Mouse (Mus musculus) kidney, embryonic 16.5 days (tissue): ENCODE measurements at regions not wholly inside any gene's neighbourhood (a gene's known extent, or its start where the extent isn't known, plus 50 kb on each side); places are given as distances from the start of the nearest gene placed in this dataset.

ENCODE experiments used
- ATAC-seq: fragments of 200-750 bp; cut with Nextera tagmentation; 2 replicates; pipeline ENCODE4 v1.8.0; 2017; ENCODE audit warnings: moderate TSS enrichment; ENCODE audit not compliant: low FRiP score, low TSS enrichment
- H3K27ac ChIP-seq: fragments of 300-500 bp; sonication (generic); 2 replicates; pipeline ENCODE4 v1.5.1; 2014; ENCODE audit warnings: low read length
- H3K27me3 ChIP-seq: fragments of 300-500 bp; sonication (generic); 2 replicates; pipeline ENCODE4 v1.6.1; 2014; ENCODE audit warnings: low read length, control low read depth, mixed read lengths; ENCODE audit not compliant: insufficient read depth
- H3K36me3 ChIP-seq: fragments of 300-500 bp; sonication (generic); 2 replicates; pipeline ENCODE4 v1.6.1; 2014; ENCODE audit warnings: low read length, control low read depth, mixed read lengths; ENCODE audit not compliant: insufficient read depth
- H3K4me1 ChIP-seq: fragments of 300-500 bp; sonication (generic); 2 replicates; pipeline ENCODE4 v1.6.1; 2014; ENCODE audit warnings: low read length, control low read depth, mixed read lengths; ENCODE audit not compliant: insufficient read depth
- H3K4me2 ChIP-seq: fragments of 300-500 bp; sonication (generic); replicated peaks from 2 replicates; pipeline ENCODE4 v1.6.1; 2014; ENCODE audit warnings: low read depth, low read length
- H3K4me3 ChIP-seq: fragments of 300-500 bp; sonication (generic); 2 replicates; pipeline ENCODE4 v1.5.1; 2014; ENCODE audit warnings: mild to moderate bottlenecking, low read length
- H3K9ac ChIP-seq: fragments of 300-500 bp; sonication (generic); replicated peaks from 2 replicates; pipeline ENCODE4 v1.6.1; 2014; ENCODE audit warnings: low read length
- H3K9me3 ChIP-seq: fragments of 300-500 bp; sonication (generic); 2 replicates; pipeline ENCODE4 v1.6.1; 2016; ENCODE audit warnings: low read length, control low read depth
- WGBS: fragments of 180-500 bp; shearing (Covaris S2); extraction: QIAGEN DNeasy Blood & Tissue Kit; methylation state at CpG from one replicate; pipeline ENCODE4 v1.1.7; 2014; 5-methylcytosine and 5-hydroxymethylcytosine counted together

- 0 out of 2 replicates have a peak overlapping the region, but pooled peaks have one; percentile 25 for H3K27ac ChIP-seq
- no peaks in the 10 kb centered on the region for H3K27me3 ChIP-seq
- H3K4me3 ChIP-seq = no peak overlapping the region
- no peak overlapping the region for H3K4me2 ChIP-seq
- no peak for ATAC-seq
- 92% methylated on average over 6 of the region's 6 CpGs for WGBS
- no peaks in the 10 kb centered on the region for H3K36me3 ChIP-seq
- H3K9me3 ChIP-seq = no peaks in the 10 kb centered on the region
- H3K4me1 ChIP-seq = 0 out of 2 replicates have a peak, but pooled peaks cover 3% of the 10 kb centered on the region
- no peak overlapping the region for H3K9ac ChIP-seq
Observed at GRCm38 (mm10) chr12:58426758-58427157, 157.7 kb upstream of the Clec14a start.

- Histone ChIP-seq H3K4me1 (0 out of 2 replicates have a peak, but pooled peaks cover 3% of the 10 kb centered on the region), H3K4me3 (no peak overlapping the region), H3K4me2 (no peak overlapping the region), H3K9ac (no peak overlapping the region), H3K36me3 (no peaks in the 10 kb centered on the region), H3K27me3 (no peaks in the 10 kb centered on the region), H3K9me3 (no peaks in the 10 kb centered on the region), H3K27ac (peak overlapping the region; percentile 25; the same call in 1 of the 2 replicates)
- WGBS = 65% methylated on average over 4 of the region's 4 CpGs
- peak; percentile 71; the same call in 1 of the 2 replicates for ATAC-seq
Observed at GRCm38 (mm10) chr12:58425961-58426360, 156.9 kb upstream of the Clec14a start.

- Histone ChIP-seq H3K4me3 (no peak overlapping the region), H3K36me3 (no peaks in the 10 kb centered on the region), H3K9ac (no peak overlapping the region), H3K27me3 (no peaks in the 10 kb centered on the region), H3K4me2 (no peak overlapping the region), H3K9me3 (no peaks in the 10 kb centered on the region), H3K4me1 (0 out of 2 replicates have a peak, but pooled peaks cover 3% of the 10 kb centered on the region), H3K27ac (no peak overlapping the region)
- WGBS = 10% methylated on average over 1 of the region's 1 CpGs
- no peak; the same call in 1 of the 2 replicates for ATAC-seq
Observed at GRCm38 (mm10) chr12:58423581-58423980, 154.5 kb upstream of the Clec14a start.

- Histone ChIP-seq H3K9ac (no peak overlapping the region), H3K4me2 (no peak overlapping the region), H3K4me1 (no peaks in the 10 kb centered on the region), H3K27me3 (no peaks in the 10 kb centered on the region), H3K9me3 (no peaks in the 10 kb centered on the region), H3K36me3 (no peaks in the 10 kb centered on the region), H3K4me3 (no peak overlapping the region), H3K27ac (no peak overlapping the region)
- WGBS = 54% methylated on average over 3 of the region's 3 CpGs
- 0 out of 2 replicates have a peak, but pooled peaks have one; percentile 57 for ATAC-seq
Observed at GRCm38 (mm10) chr12:58401904-58402303, 132.8 kb upstream of the Clec14a start.

GRCm38 (mm10) chr12:58360258-58360657 lies 91.2 kb upstream of the Clec14a start:
- no peaks in the 10 kb centered on the region for H3K4me1 ChIP-seq
- H3K27ac ChIP-seq = no peak overlapping the region
- no peak overlapping the region for H3K4me3 ChIP-seq
- H3K9me3 ChIP-seq = no peaks in the 10 kb centered on the region
- WGBS = 67% methylated on average over 4 of the region's 4 CpGs
- H3K36me3 ChIP-seq = no peaks in the 10 kb centered on the region
- no peak overlapping the region for H3K9ac ChIP-seq
- H3K4me2 ChIP-seq = no peak overlapping the region
- no peaks in the 10 kb centered on the region for H3K27me3 ChIP-seq
- no peak for ATAC-seq

GRCm38 (mm10) chr12:58334163-58334562 lies 65.1 kb upstream of the Clec14a start:
- H3K4me1 ChIP-seq = no peaks in the 10 kb centered on the region
- no peak overlapping the region for H3K27ac ChIP-seq
- H3K36me3 ChIP-seq = no peaks in the 10 kb centered on the region
- no peaks in the 10 kb centered on the region for H3K9me3 ChIP-seq
- H3K9ac ChIP-seq = no peak overlapping the region
- no peak for ATAC-seq
- H3K4me2 ChIP-seq = no peak overlapping the region
- no peak overlapping the region for H3K4me3 ChIP-seq
- H3K27me3 ChIP-seq = no peaks in the 10 kb centered on the region

- no peak for ATAC-seq
- Histone ChIP-seq H3K36me3 (no peaks in the 10 kb centered on the region), H3K4me2 (no peak overlapping the region), H3K4me3 (no peak overlapping the region), H3K9me3 (no peaks in the 10 kb centered on the region), H3K27me3 (no peaks in the 10 kb centered on the region), H3K9ac (no peak overlapping the region), H3K4me1 (no peaks in the 10 kb centered on the region), H3K27ac (no peak overlapping the region)
- 72% methylated on average over 2 of the region's 2 CpGs for WGBS
Observed at GRCm38 (mm10) chr12:58329913-58330312, 60.8 kb upstream of the Clec14a start.

- Histone ChIP-seq H3K4me1 (no peaks in the 10 kb centered on the region), H3K4me3 (no peak overlapping the region), H3K36me3 (no peaks in the 10 kb centered on the region), H3K9ac (no peak overlapping the region), H3K4me2 (no peak overlapping the region), H3K27ac (no peak overlapping the region), H3K27me3 (no peaks in the 10 kb centered on the region), H3K9me3 (no peaks in the 10 kb centered on the region)
- 0 out of 2 replicates have a peak, but pooled peaks have one; percentile 35 for ATAC-seq
- WGBS = 67% methylated on average over 3 of the region's 3 CpGs
Observed at GRCm38 (mm10) chr12:58323953-58324352, 54.9 kb upstream of the Clec14a start.
